Mouse (Mus musculus) T-helper 17 cell (primary cell): ENCODE results near the gene Zfp715.
"Not testable (repeated sequence)": the region's sequence is repeated elsewhere in the genome, so short reads cannot be mapped to it uniquely, and the experiment has no call there.

Source experiments
- in situ Hi-C, 2 experiments: fragments of 300-600 bp; cut with MboI, MseI; formaldehyde crosslinking; loops; 1 replicate in 1 of 2; 2 replicates in 1 of 2; pipeline ENCODE4 v1.15.1; 2025; ENCODE audit warnings: high pct_unique_total_duplicates in 2 of 2

Gene Zfp715

GRCm38 (mm10) chr7:43313013-43313428, at the start of gene Zfp715:
Gene Zfp715 (minus strand): TSS chr7:43313294.
- in situ Hi-C loops = loop anchor here (5.0 to 10.0 kb wide), 3 partner anchors 132 to 932 kb away; partner anchors contain the start of genes Cldnd2 (in 2 of the 2), Etfb (in 2 of the 2), Gm45233 (in 2 of the 2) and 1700028J19Rik (in 1 of the 2)

GRCm38 (mm10) chr7:43362021-43362420, 48.9 kb upstream of the Zfp715 start:
- in situ Hi-C loops = no loop called here

GRCm38 (mm10) chr7:43361442-43361841, 48.3 kb upstream of the Zfp715 start:
- in situ Hi-C loops = no loop called here

GRCm38 (mm10) chr7:43358556-43358955, 45.5 kb upstream of the Zfp715 start:
- in situ Hi-C loops = no loop called here

- in situ Hi-C loops = no loop called here
Measured at GRCm38 (mm10) chr7:43354893-43355835, 42.1 kb upstream of the Zfp715 start.

GRCm38 (mm10) chr7:43353758-43354157, 40.7 kb upstream of the Zfp715 start:
- in situ Hi-C loops = no loop called here

GRCm38 (mm10) chr7:43353118-43353517, 40.0 kb upstream of the Zfp715 start:
- in situ Hi-C loops = no loop called here

- in situ Hi-C loops = no loop called here
Measured at GRCm38 (mm10) chr7:43351154-43351553, 38.1 kb upstream of the Zfp715 start, which contains the start of gene Siglecf. Gene Siglecf (plus strand): TSS chr7:43351341.

- in situ Hi-C loops = not testable (repeated sequence)
Measured at GRCm38 (mm10) chr7:43349623-43350022, 36.5 kb upstream of the Zfp715 start.

GRCm38 (mm10) chr7:43346571-43346970, 33.5 kb upstream of the Zfp715 start:
- in situ Hi-C loops = no loop called here

- in situ Hi-C loops = no loop called here
Measured at GRCm38 (mm10) chr7:43346148-43346547, 33.1 kb upstream of the Zfp715 start.

- in situ Hi-C loops = no loop called here
Measured at GRCm38 (mm10) chr7:43344491-43344890, 31.4 kb upstream of the Zfp715 start.

- in situ Hi-C loops = no loop called here
Measured at GRCm38 (mm10) chr7:43344020-43344419, 30.9 kb upstream of the Zfp715 start.

- in situ Hi-C loops = no loop called here
Measured at GRCm38 (mm10) chr7:43343191-43343590, 30.1 kb upstream of the Zfp715 start.

- in situ Hi-C loops = no loop called here
Measured at GRCm38 (mm10) chr7:43340771-43341170, 27.7 kb upstream of the Zfp715 start.

DNA sequence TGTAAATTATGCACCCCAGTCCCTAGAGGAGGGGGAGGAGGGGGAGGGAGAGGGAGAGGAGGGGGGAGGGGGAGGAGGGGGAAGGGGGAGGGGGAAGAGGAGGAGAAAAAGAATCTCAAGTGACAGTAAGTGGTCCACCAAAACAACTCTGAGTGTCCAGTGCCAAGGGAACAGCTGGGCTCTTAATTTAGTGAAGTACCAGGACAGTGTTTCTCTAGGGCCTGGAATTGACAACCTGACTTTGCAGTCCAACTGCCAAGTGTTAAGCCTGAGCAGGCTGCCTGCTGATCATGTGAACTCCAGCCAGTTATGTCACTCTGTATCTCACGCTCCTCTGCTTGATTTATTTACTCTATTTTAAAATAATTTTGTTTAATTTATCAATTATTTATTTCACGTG, 20.8 kb upstream of the Zfp715 start:
- in situ Hi-C loops = no loop called here

GRCm38 (mm10) chr7:43333203-43333602, 20.1 kb upstream of the Zfp715 start:
- in situ Hi-C loops = no loop called here

DNA sequence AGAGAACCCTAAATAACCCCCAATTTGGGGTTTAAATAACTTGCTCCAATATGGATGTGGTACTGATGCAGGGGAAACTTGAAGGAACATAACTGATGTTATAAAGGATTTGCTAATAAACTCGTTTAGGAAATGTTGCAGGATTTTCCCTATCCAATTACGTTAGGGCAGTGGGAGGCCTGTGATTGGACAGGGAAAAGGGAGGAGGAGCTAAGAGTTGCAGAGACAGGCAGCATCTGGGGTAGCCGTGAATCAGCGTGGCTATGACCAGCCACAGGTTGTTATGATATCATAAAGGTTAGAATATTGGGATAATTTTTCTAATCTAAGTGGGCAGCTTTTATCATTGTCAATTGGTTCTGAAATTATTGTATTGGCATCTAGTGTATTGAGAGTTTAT, 15.0 kb upstream of the Zfp715 start:
- in situ Hi-C loops = no loop called here

DNA sequence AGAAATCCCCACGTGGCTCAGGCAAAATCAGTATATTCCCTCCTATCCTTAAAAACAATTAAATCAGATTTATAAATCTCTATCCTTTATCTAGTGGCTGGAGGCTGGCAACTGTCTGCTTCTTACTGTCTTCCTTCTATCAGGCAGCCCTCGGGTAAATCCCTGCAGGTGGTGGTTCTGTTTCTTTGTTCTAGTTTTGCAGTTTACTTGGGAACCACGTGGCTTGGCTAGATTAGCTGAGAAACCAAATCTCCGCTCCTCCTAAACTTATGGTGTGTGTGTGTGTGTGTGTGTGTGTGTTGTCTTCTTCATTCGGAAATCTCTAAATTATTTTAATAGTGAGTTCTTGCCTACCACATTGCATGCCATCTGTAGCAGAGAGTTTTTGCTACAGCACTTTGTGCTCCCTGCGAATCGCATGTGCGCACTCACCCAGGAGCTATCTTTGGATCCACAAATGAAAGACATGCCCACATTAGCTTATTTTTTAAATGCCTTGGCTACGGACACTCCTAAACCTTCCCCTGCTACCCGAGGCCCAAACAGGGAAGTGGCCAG, 13.2 kb upstream of the Zfp715 start:
- in situ Hi-C loops = no loop called here

- in situ Hi-C loops = loop anchor here (5.0 to 10.0 kb wide), 3 partner anchors 132 to 932 kb away; partner anchors contain the start of genes Cldnd2 (in 2 of the 2), Etfb (in 2 of the 2), Gm45233 (in 2 of the 2) and 1700028J19Rik (in 1 of the 2)
Measured at GRCm38 (mm10) chr7:43312386-43313012, 595 bp downstream of the Zfp715 start.

- in situ Hi-C loops = loop anchor here (5.0 to 10.0 kb wide), 3 partner anchors 133 to 933 kb away; partner anchors contain the start of genes Cldnd2 (in 2 of the 2), Etfb (in 2 of the 2), Gm45233 (in 2 of the 2) and 1700028J19Rik (in 1 of the 2)
Measured at GRCm38 (mm10) chr7:43311632-43312031, 1.5 kb downstream of the Zfp715 start.

- in situ Hi-C loops = loop anchor here in 1 of 2 experiments (5.0 kb wide), 1 partner anchor 273 kb away; no protein-coding TSS in a partner anchor
Measured at GRCm38 (mm10) chr7:43309069-43309468, 4.0 kb downstream of the Zfp715 start.
